ENCODE assay signal across 17 mouse cellular contexts in genomic region chr12:84205659-84206185, GRCm38 (mm10). TPM values are rescaled to one million over a fixed set of nuclear protein-coding genes. Genes with fewer than 3 reads are reported as not detected.
DNase-seq lines count a peak whose midpoint lies in the region; ATAC-seq lines count a peak whose summit lies in the region.
"Had no signal": no experiment of that assay in that cellular context is flagged by ENCODE, and none has a peak within 500 bp of the region (broad histone marks: within the 10 kb centered on the region; RNA-seq: fewer than 3 reads in every experiment).

No protein-coding gene starts in this region.

- peaks cover 55% of the 10 kb centered on the region for H3K36me3 ChIP-seq in erythroblast, embryonic 14.5 days (ENCODE audit: control insufficient read depth)
- no peaks in the 10 kb centered on the region for H3K36me3 ChIP-seq in intestine, embryonic 16.5 days (ENCODE audit: control insufficient read depth, insufficient read depth, low read length)
- no peaks in the 10 kb centered on the region for H3K36me3 ChIP-seq in intestine, embryonic 15.5 days
- H3K36me3 ChIP-seq in stomach, embryonic 15.5 days = no peaks in the 10 kb centered on the region

- no peak for ATAC-seq in erythroblast, adult 5-6 weeks (replicated peaks; ENCODE audit: low FRiP score, poor library complexity, severe bottlenecking)
- ATAC-seq in intestine, embryonic 16.5 days = no peak
- no peak for ATAC-seq in intestine, embryonic 15.5 days
- no peak for ATAC-seq in stomach, embryonic 15.5 days (ENCODE audit: insufficient read depth, low FRiP score, low read depth)

- H3K4me1 ChIP-seq in erythroblast, embryonic 14.5 days (ENCODE audit: control insufficient read depth) = peaks cover 99% of the 10 kb centered on the region
- H3K4me1 ChIP-seq in intestine, embryonic 16.5 days (ENCODE audit: control insufficient read depth, insufficient read depth, low read length) = peaks cover 49% of the 10 kb centered on the region
- H3K4me1 ChIP-seq in intestine, embryonic 15.5 days (replicated peaks) = peaks cover 51% of the 10 kb centered on the region
- H3K4me1 ChIP-seq in stomach, embryonic 15.5 days = peaks cover 50% of the 10 kb centered on the region

- 76% methylated on average over 10 of the region's 10 CpGs for WGBS in intestine, embryonic 16.5 days
- 74% methylated on average over 10 of the region's 10 CpGs for WGBS in intestine, embryonic 15.5 days
- 72% methylated on average over 10 of the region's 10 CpGs for WGBS in stomach, embryonic 15.5 days

- peak overlapping the region; percentile 36; the same call in 1 of the 2 replicates for H3K27ac ChIP-seq in intestine, embryonic 16.5 days (ENCODE audit: low read length)
- H3K27ac ChIP-seq in intestine, embryonic 15.5 days = no peak overlapping the region
- H3K27ac ChIP-seq in stomach, embryonic 15.5 days = peak overlapping the region; percentile 10; the same call in 1 of the 2 replicates

- no peaks in the 10 kb centered on the region for H3K27me3 ChIP-seq in erythroblast, embryonic 14.5 days (ENCODE audit: control insufficient read depth)
- H3K27me3 ChIP-seq in intestine, embryonic 16.5 days (replicated peaks; ENCODE audit: control insufficient read depth, insufficient read depth, low read length) = no peaks in the 10 kb centered on the region
- H3K27me3 ChIP-seq in intestine, embryonic 15.5 days (replicated peaks) = no peaks in the 10 kb centered on the region
- no peaks in the 10 kb centered on the region for H3K27me3 ChIP-seq in stomach, embryonic 15.5 days (replicated peaks)

- no peak overlapping the region for H3K9ac ChIP-seq in intestine, embryonic 16.5 days (ENCODE audit: low read depth, low read length)
- H3K9ac ChIP-seq in intestine, embryonic 15.5 days = no peak overlapping the region
- no peak overlapping the region for H3K9ac ChIP-seq in stomach, embryonic 15.5 days

- H3K4me3 ChIP-seq in erythroblast, embryonic 14.5 days (replicated peaks) = peak overlapping the region; percentile 50
- H3K4me3 ChIP-seq in intestine, embryonic 16.5 days (ENCODE audit: low read length) = no peak overlapping the region
- no peak overlapping the region for H3K4me3 ChIP-seq in intestine, embryonic 15.5 days (replicated peaks)
- no peak overlapping the region for H3K4me3 ChIP-seq in stomach, embryonic 15.5 days (replicated peaks)
- H3K4me3 ChIP-seq: midbrain, embryonic 10.5 days; myocyte had no signal

- H3K4me2 ChIP-seq in intestine, embryonic 16.5 days (ENCODE audit: low read depth, low read length) = no peak overlapping the region
- no peak overlapping the region for H3K4me2 ChIP-seq in intestine, embryonic 15.5 days (replicated peaks)
- H3K4me2 ChIP-seq in stomach, embryonic 15.5 days = no peak overlapping the region

- peak; percentile 60 for DNase-seq in liver
- DNase-seq in cerebellum, postnatal 4 days (ENCODE audit: low spot score in 2 of 2) = no peak
- no peak for DNase-seq in yolk sac, embryonic 10.5 days (ENCODE audit: low spot score)
- DNase-seq: adrenal gland, postnatal 36 days; cerebellum, postnatal 25 days; gastrocnemius, postnatal 25 days; lung, postnatal 10 days; right cerebral cortex, adult 18-20 months; thymus, adult 18-20 months had no signal

- H3K9me3 ChIP-seq in erythroblast, embryonic 14.5 days (ENCODE audit: control insufficient read depth, low read length) = no peaks in the 10 kb centered on the region
- no peaks in the 10 kb centered on the region for H3K9me3 ChIP-seq in intestine, embryonic 16.5 days (ENCODE audit: control insufficient read depth, low read length)
- no peaks in the 10 kb centered on the region for H3K9me3 ChIP-seq in intestine, embryonic 15.5 days
- no peaks in the 10 kb centered on the region for H3K9me3 ChIP-seq in stomach, embryonic 15.5 days
- H3K9me3 ChIP-seq: midbrain, embryonic 10.5 days had no signal

RNA-seq across cellular contexts. Expression of gene Elmsan1, which starts 13.0 kb away (rescaled TPM):
- polyA plus RNA-seq in erythroblast, embryonic 14.5 days (2012) = 2.1 and 2.8 TPM in 2 replicates
- 5.4 and 12.7 TPM in 2 replicates for total RNA-seq in erythroblast, adult 5-6 weeks (2015; ENCODE audit: low replicate concordance)
- total RNA-seq in erythroblast, adult 5-6 weeks (2017; ENCODE audit: low replicate concordance) = 8.0 and 11.4 TPM in 2 replicates
- polyA plus RNA-seq in intestine, embryonic 16.5 days (2015; fragmentation: Nextera tagmentation; extraction: Ambion mirVana) = 6.3 and 6.7 TPM in 2 replicates
- 7.2 and 7.7 TPM in 2 replicates for polyA plus RNA-seq in intestine, embryonic 15.5 days (2015; fragmentation: Nextera tagmentation; extraction: Ambion mirVana)
- polyA plus RNA-seq in stomach, embryonic 15.5 days (2015; fragmentation: Nextera tagmentation; extraction: Ambion mirVana) = 9.9 and 10.5 TPM in 2 replicates

RNA-seq across cellular contexts. Expression of gene Pnma1, which starts 57.4 kb away (rescaled TPM):
- polyA plus RNA-seq in erythroblast, embryonic 14.5 days (2012) = 0.02 and 0.03 TPM in 2 replicates
- 1.5 and 4.4 TPM in 2 replicates for total RNA-seq in erythroblast, adult 5-6 weeks (2015; ENCODE audit: low replicate concordance)
- 1.0 and 4.5 TPM in 2 replicates for total RNA-seq in erythroblast, adult 5-6 weeks (2017; ENCODE audit: low replicate concordance)
- 0.34 and 0.67 TPM in 2 replicates for polyA plus RNA-seq in intestine, embryonic 16.5 days (2015; fragmentation: Nextera tagmentation; extraction: Ambion mirVana)
- polyA plus RNA-seq in intestine, embryonic 15.5 days (2015; fragmentation: Nextera tagmentation; extraction: Ambion mirVana) = 0.59 and 0.63 TPM in 2 replicates
- 0.76 and 0.94 TPM in 2 replicates for polyA plus RNA-seq in stomach, embryonic 15.5 days (2015; fragmentation: Nextera tagmentation; extraction: Ambion mirVana)
- polyA plus RNA-seq: activated CD4-positive, CD25-positive, alpha-beta regulatory T cell, adult 4 months had no signal
